In genomic region chr5:130062096-130062495, GRCm38 (mm10) we compare ENCODE assay signal across 12 mouse cellular contexts. TPM values are rescaled to one million over a fixed set of nuclear protein-coding genes. Genes with fewer than 3 reads are reported as not detected.
DNase-seq lines count a peak whose midpoint lies in the region; ATAC-seq lines count a peak whose summit lies in the region.
"Had no signal": no experiment of that assay in that cellular context is flagged by ENCODE, and none has a peak within 500 bp of the region (broad histone marks: within the 10 kb centered on the region; RNA-seq: fewer than 3 reads in every experiment).

No protein-coding gene starts in this region.

- WGBS in neural tube, embryonic 13.5 days = 84% methylated on average over 2 of the region's 2 CpGs
- 57% methylated on average over 2 of the region's 2 CpGs for WGBS in stomach, embryonic 15.5 days

- H3K27ac ChIP-seq in neural tube, embryonic 13.5 days (replicated peaks) = peak overlapping the region; percentile 28; the same call in 1 of the 2 replicates
- H3K27ac ChIP-seq in stomach, embryonic 15.5 days = peak overlapping the region; percentile 65
- H3K27ac ChIP-seq: forebrain, embryonic 12.5 days; liver, embryonic 14.5 days had no signal

- H3K36me3 ChIP-seq in neural tube, embryonic 13.5 days = peaks cover 30% of the 10 kb centered on the region
- peaks cover 7% of the 10 kb centered on the region for H3K36me3 ChIP-seq in stomach, embryonic 15.5 days

- no peak for ATAC-seq in neural tube, embryonic 13.5 days (ENCODE audit: low read depth)
- ATAC-seq in stomach, embryonic 15.5 days (ENCODE audit: insufficient read depth, low FRiP score, low read depth) = no peak
- ATAC-seq: inflammation-experienced regulatory T-cells, adult 6 months had no signal

- intact Hi-C loops in heart, postnatal 25 days (cut with DNase I) = loop anchor here (2.0 kb wide), 1 partner anchor 13 kb away; no protein-coding TSS in a partner anchor

- H3K9ac ChIP-seq in neural tube, embryonic 13.5 days = no peak overlapping the region
- H3K9ac ChIP-seq in stomach, embryonic 15.5 days = no peak overlapping the region
- H3K9ac ChIP-seq: forebrain, embryonic 12.5 days; liver, embryonic 14.5 days had no signal

- no peak overlapping the region for H3K4me3 ChIP-seq in neural tube, embryonic 13.5 days
- H3K4me3 ChIP-seq in stomach, embryonic 15.5 days (replicated peaks) = no peak overlapping the region
- H3K4me3 ChIP-seq: forebrain, embryonic 12.5 days had no signal

- no peaks in the 10 kb centered on the region for H3K4me1 ChIP-seq in neural tube, embryonic 13.5 days (replicated peaks)
- H3K4me1 ChIP-seq in stomach, embryonic 15.5 days = peaks cover 10% of the 10 kb centered on the region
- H3K4me1 ChIP-seq: forebrain, embryonic 12.5 days had no signal

- peak; percentile 61 for DNase-seq in heart, adult 8-10 months (ENCODE audit: low spot score)
- no peak for DNase-seq in heart, postnatal 25 days (ENCODE audit: low spot score)
- no peak for DNase-seq in neural tube, embryonic 10.5 days (ENCODE audit: extremely low spot score, low spot score)
- peak; percentile 38 for DNase-seq in heart, postnatal 4 days
- no peak for DNase-seq in frontal cortex, postnatal 36 days (ENCODE audit: low spot score in 2 of 2)
- DNase-seq in gastrocnemius, postnatal 4 days (ENCODE audit: low spot score in 2 of 2) = no peak
- DNase-seq: gastrocnemius, postnatal 14 days had no signal

- no peak overlapping the region for H3K4me2 ChIP-seq in neural tube, embryonic 13.5 days
- H3K4me2 ChIP-seq in stomach, embryonic 15.5 days = no peak overlapping the region
- H3K4me2 ChIP-seq: forebrain, embryonic 12.5 days had no signal

- H3K27me3 ChIP-seq in neural tube, embryonic 13.5 days = no peaks in the 10 kb centered on the region
- H3K27me3 ChIP-seq in stomach, embryonic 15.5 days (replicated peaks) = no peaks in the 10 kb centered on the region
- H3K27me3 ChIP-seq: forebrain, embryonic 12.5 days had no signal

- H3K9me3 ChIP-seq in neural tube, embryonic 13.5 days = no peaks in the 10 kb centered on the region; the same call in 1 of the 2 replicates
- no peaks in the 10 kb centered on the region for H3K9me3 ChIP-seq in stomach, embryonic 15.5 days
- H3K9me3 ChIP-seq: forebrain, embryonic 12.5 days had no signal

RNA-seq across cellular contexts. Expression of gene Tpst1, which starts 11.0 kb away (rescaled TPM):
- total RNA-seq in heart, adult 8-10 months (2022) = 10 to 100 TPM in 1 of 4 experiments, 1 to 10 TPM in 3; 8.2 to 10.6 (median 9.3) TPM
- 10 to 100 TPM; 10.7 to 13.7 TPM for total RNA-seq in heart, postnatal 25 days (2021)
- 56.7 and 59.0 TPM in 2 replicates for polyA plus RNA-seq in neural tube, embryonic 13.5 days (2015; fragmentation: Nextera tagmentation; extraction: Ambion mirVana)
- 10 to 100 TPM; 15.7 to 16.9 TPM for total RNA-seq in heart, postnatal 4 days (2021)
- polyA plus RNA-seq in stomach, embryonic 15.5 days (2015; fragmentation: Nextera tagmentation; extraction: Ambion mirVana) = 70.1 and 77.3 TPM in 2 replicates
- 10 to 100 TPM; 40.6 to 41.8 TPM for total RNA-seq in gastrocnemius, postnatal 4 days (2021)

RNA-seq across cellular contexts. Expression of gene Crcp, which starts 33.0 kb away (rescaled TPM):
- total RNA-seq in heart, adult 8-10 months (2022) = 10 to 100 TPM; 11.5 to 16.1 (median 14.5) TPM
- 10 to 100 TPM; 10.1 to 11.5 TPM for total RNA-seq in heart, postnatal 25 days (2021)
- 70.1 and 80.1 TPM in 2 replicates for polyA plus RNA-seq in neural tube, embryonic 13.5 days (2015; fragmentation: Nextera tagmentation; extraction: Ambion mirVana)
- 10 to 100 TPM; 14.8 to 15.7 TPM for total RNA-seq in heart, postnatal 4 days (2021)
- polyA plus RNA-seq in stomach, embryonic 15.5 days (2015; fragmentation: Nextera tagmentation; extraction: Ambion mirVana) = 31.6 and 33.1 TPM in 2 replicates
- total RNA-seq in gastrocnemius, postnatal 4 days (2021) = 10 to 100 TPM; 14.4 to 16.3 TPM

RNA-seq across cellular contexts. Expression of gene Asl, which starts 33.0 kb away (rescaled TPM):
- 1 to 10 TPM; 3.0 to 7.1 (median 6.3) TPM for total RNA-seq in heart, adult 8-10 months (2022)
- 1 to 10 TPM; 4.8 to 6.3 TPM for total RNA-seq in heart, postnatal 25 days (2021)
- 40.3 and 44.4 TPM in 2 replicates for polyA plus RNA-seq in neural tube, embryonic 13.5 days (2015; fragmentation: Nextera tagmentation; extraction: Ambion mirVana)
- 10 to 100 TPM; 15.1 to 17.6 TPM for total RNA-seq in heart, postnatal 4 days (2021)
- polyA plus RNA-seq in stomach, embryonic 15.5 days (2015; fragmentation: Nextera tagmentation; extraction: Ambion mirVana) = 49.1 and 50.1 TPM in 2 replicates
- 10 to 100 TPM; 13.0 to 14.8 TPM for total RNA-seq in gastrocnemius, postnatal 4 days (2021)

RNA-seq across cellular contexts. Expression of gene Gusb, which starts 59.2 kb away (rescaled TPM):
- 10 to 100 TPM; 11.7 to 14.2 (median 12.8) TPM for total RNA-seq in heart, adult 8-10 months (2022)
- 10 to 100 TPM; 12.3 to 13.4 TPM for total RNA-seq in heart, postnatal 25 days (2021)
- polyA plus RNA-seq in neural tube, embryonic 13.5 days (2015; fragmentation: Nextera tagmentation; extraction: Ambion mirVana) = 30.9 and 33.3 TPM in 2 replicates
- 10 to 100 TPM; 26.6 to 26.8 TPM for total RNA-seq in heart, postnatal 4 days (2021)
- 68.3 and 76.5 TPM in 2 replicates for polyA plus RNA-seq in stomach, embryonic 15.5 days (2015; fragmentation: Nextera tagmentation; extraction: Ambion mirVana)
- 10 to 100 TPM; 25.1 to 28.6 TPM for total RNA-seq in gastrocnemius, postnatal 4 days (2021)

Comparison
In these comparisons a context has a peak if more than half of its experiments do, and no peak if none do; other contexts are left out.
1. DNase-seq: peak in heart, adult 8-10 months (single experiment) and heart, postnatal 4 days (single experiment); none in heart, postnatal 25 days (single experiment), neural tube, embryonic 10.5 days (single experiment), frontal cortex, postnatal 36 days (0 of 2) and gastrocnemius, postnatal 4 days (0 of 2).